In genomic region chr5:124350350-124350749, GRCm38 (mm10) we compare ENCODE assay signal across 9 mouse cellular contexts. TPM values are rescaled to one million over a fixed set of nuclear protein-coding genes. Genes with fewer than 3 reads are reported as not detected.
A peak's percentile ranks its signal among the peaks of the same experiment; 100 is the strongest.
DNase-seq lines count a peak whose midpoint lies in the region; ATAC-seq and TF ChIP-seq lines count a peak whose summit lies in the region.
"Had no signal": no experiment of that assay in that cellular context is flagged by ENCODE, and none has a peak within 500 bp of the region (broad histone marks: within the 10 kb centered on the region; RNA-seq: fewer than 3 reads in every experiment).

No protein-coding gene starts in this region.

- no peak for TF ChIP-seq POLR2A in brain, embryonic 14.5 days (IDR thresholded peaks at IDR 0.05; ENCODE audit: borderline replicate concordance, extremely low read depth, insufficient read depth, insufficient read length, poor library complexity, severe bottlenecking)

- peak overlapping the region; percentile 98; the same call in 1 of the 2 replicates for H3K27ac ChIP-seq in intestine, embryonic 14.5 days (ENCODE audit: low read depth)
- no peak overlapping the region for H3K27ac ChIP-seq in intestine, postnatal 0 days (ENCODE audit: low read depth, low read length)
- peak overlapping the region; percentile 100 for H3K27ac ChIP-seq in hindbrain, embryonic 12.5 days
- H3K27ac ChIP-seq in midbrain, embryonic 16.5 days (ENCODE audit: low read length): peak overlapping the region; percentile 94

- H3K27me3 ChIP-seq in intestine, embryonic 14.5 days (replicated peaks; ENCODE audit: control insufficient read depth, insufficient read depth, low read length): no peaks in the 10 kb centered on the region
- no peaks in the 10 kb centered on the region for H3K27me3 ChIP-seq in intestine, postnatal 0 days (replicated peaks; ENCODE audit: control insufficient read depth, insufficient read depth, low read length)
- no peaks in the 10 kb centered on the region for H3K27me3 ChIP-seq in hindbrain, embryonic 12.5 days
- H3K27me3 ChIP-seq in midbrain, embryonic 16.5 days (ENCODE audit: control insufficient read depth, insufficient read depth, low read depth, low read length): no peaks in the 10 kb centered on the region

- H3K36me3 ChIP-seq in intestine, embryonic 14.5 days (ENCODE audit: control insufficient read depth, insufficient read depth, low read length): peaks cover 36% of the 10 kb centered on the region
- peaks cover 25% of the 10 kb centered on the region; the same call in 1 of the 2 replicates for H3K36me3 ChIP-seq in intestine, postnatal 0 days (ENCODE audit: control insufficient read depth, insufficient read depth)
- peaks cover 32% of the 10 kb centered on the region for H3K36me3 ChIP-seq in hindbrain, embryonic 12.5 days
- H3K36me3 ChIP-seq in midbrain, embryonic 16.5 days (ENCODE audit: control insufficient read depth, insufficient read depth, low read length): peaks cover 8% of the 10 kb centered on the region; the same call in 1 of the 2 replicates

- no peak for DNase-seq in intestine, embryonic 14.5 days (ENCODE audit: low spot score)
- peak; percentile 43 for DNase-seq in brain, embryonic 14.5 days (ENCODE audit: low read depth)
- no peak for DNase-seq in ovary, postnatal 10 days (ENCODE audit: low spot score)
- no peak for DNase-seq in left cerebral cortex, postnatal 10 days (ENCODE audit: extremely low spot score in 1 of 2, low spot score in 2 of 2)
- DNase-seq in adrenal gland, postnatal 10 days: no peak

- 0 out of 2 replicates have a peak overlapping the region, but pooled peaks have one; percentile 3 for H3K9ac ChIP-seq in intestine, embryonic 14.5 days (ENCODE audit: low read length)
- H3K9ac ChIP-seq in intestine, postnatal 0 days (ENCODE audit: low read depth, low read length): no peak overlapping the region
- peak overlapping the region; percentile 100 for H3K9ac ChIP-seq in hindbrain, embryonic 12.5 days
- peak overlapping the region; percentile 90 for H3K9ac ChIP-seq in midbrain, embryonic 16.5 days (ENCODE audit: low read depth, low read length)

- no peak overlapping the region for H3K4me3 ChIP-seq in intestine, embryonic 14.5 days (ENCODE audit: low read depth, low read length)
- no peak overlapping the region for H3K4me3 ChIP-seq in intestine, postnatal 0 days (ENCODE audit: low read depth, low read length)
- H3K4me3 ChIP-seq in hindbrain, embryonic 12.5 days: peak overlapping the region; percentile 98
- H3K4me3 ChIP-seq in midbrain, embryonic 16.5 days (ENCODE audit: low read depth, low read length): peak overlapping the region; percentile 92

- TF ChIP-seq CTCF in intestine, postnatal 0 days (IDR thresholded peaks at IDR 0.05; ENCODE audit: low read depth): no peak
- no peak for TF ChIP-seq CTCF in brain, embryonic 14.5 days (IDR thresholded peaks at IDR 0.05; ENCODE audit: borderline replicate concordance, extremely low read depth, insufficient read depth, insufficient read length)

- 0 out of 2 replicates have a peak overlapping the region, but pooled peaks have one; percentile 98 for H3K4me2 ChIP-seq in intestine, embryonic 14.5 days (ENCODE audit: low read length)
- no peak overlapping the region for H3K4me2 ChIP-seq in intestine, postnatal 0 days (replicated peaks; ENCODE audit: low read depth)
- H3K4me2 ChIP-seq in hindbrain, embryonic 12.5 days (replicated peaks): peak overlapping the region; percentile 81
- H3K4me2 ChIP-seq in midbrain, embryonic 16.5 days (ENCODE audit: low read length): peak overlapping the region; percentile 86

- H3K4me1 ChIP-seq in intestine, embryonic 14.5 days (replicated peaks; ENCODE audit: control insufficient read depth, insufficient read depth, low read length): peaks cover 14% of the 10 kb centered on the region
- peaks cover 8% of the 10 kb centered on the region; the same call in 1 of the 2 replicates for H3K4me1 ChIP-seq in intestine, postnatal 0 days (replicated peaks; ENCODE audit: control insufficient read depth, insufficient read depth, low read length)
- peaks cover 33% of the 10 kb centered on the region for H3K4me1 ChIP-seq in hindbrain, embryonic 12.5 days
- peaks cover 30% of the 10 kb centered on the region for H3K4me1 ChIP-seq in midbrain, embryonic 16.5 days (ENCODE audit: control insufficient read depth, insufficient read depth, low read length)

- intact Hi-C loops in left cerebral cortex, postnatal 10 days (cut with DNase I): no loop called here

- ATAC-seq in intestine, embryonic 14.5 days (replicated peaks; ENCODE audit: low FRiP score, low TSS enrichment, low read depth): no peak
- no peak for ATAC-seq in intestine, postnatal 0 days
- no peak for ATAC-seq in hindbrain, embryonic 12.5 days (ENCODE audit: low FRiP score)
- no peak for ATAC-seq in midbrain, embryonic 16.5 days
- ATAC-seq: inflammation-experienced regulatory T-cells, adult 6 months had no signal

- H3K9me3 ChIP-seq in intestine, embryonic 14.5 days (ENCODE audit: control insufficient read depth, low read length): no peaks in the 10 kb centered on the region
- no peaks in the 10 kb centered on the region for H3K9me3 ChIP-seq in intestine, postnatal 0 days (ENCODE audit: control insufficient read depth)
- H3K9me3 ChIP-seq in hindbrain, embryonic 12.5 days (replicated peaks): no peaks in the 10 kb centered on the region
- H3K9me3 ChIP-seq in midbrain, embryonic 16.5 days (replicated peaks; ENCODE audit: control insufficient read depth, low read length, poor library complexity, severe bottlenecking): no peaks in the 10 kb centered on the region

- WGBS in intestine, embryonic 14.5 days: 86% methylated on average over 2 of the region's 2 CpGs
- WGBS in intestine, postnatal 0 days: 88% methylated on average over 2 of the region's 2 CpGs
- WGBS in hindbrain, embryonic 12.5 days: 82% methylated on average over 2 of the region's 2 CpGs
- 66% methylated on average over 2 of the region's 2 CpGs for WGBS in midbrain, embryonic 16.5 days

RNA-seq across cellular contexts. Expression of gene Cdk2ap1, which starts 12.5 kb away (rescaled TPM):
- 58.7 and 59.5 TPM in 2 replicates for polyA plus RNA-seq in intestine, embryonic 14.5 days (2014; fragmentation: Nextera tagmentation; extraction: Ambion mirVana)
- polyA plus RNA-seq in intestine, postnatal 0 days (2015; fragmentation: Nextera tagmentation; extraction: Ambion mirVana): 43.3 and 53.6 TPM in 2 replicates
- polyA plus RNA-seq in brain, embryonic 14.5 days (2012; rRNA removed): 303 and 477 TPM in 2 replicates
- polyA plus RNA-seq in hindbrain, embryonic 12.5 days (2016; fragmentation: Nextera tagmentation; extraction: Ambion mirVana): 142 and 163 TPM in 2 replicates
- 40.4 and 53.6 TPM in 2 replicates for polyA plus RNA-seq in midbrain, embryonic 16.5 days (2015; fragmentation: Nextera tagmentation; extraction: Ambion mirVana)
- 10 to 100 TPM; 86.3 to 97.3 TPM for total RNA-seq in left cerebral cortex, postnatal 10 days (2021)
- 100 to 1,000 TPM; 152 to 162 TPM for total RNA-seq in adrenal gland, postnatal 10 days (2021)

RNA-seq across cellular contexts. Expression of gene 2810006K23Rik, which starts 22.5 kb away (rescaled TPM):
- 11.6 and 14.1 TPM in 2 replicates for polyA plus RNA-seq in intestine, embryonic 14.5 days (2014; fragmentation: Nextera tagmentation; extraction: Ambion mirVana)
- polyA plus RNA-seq in intestine, postnatal 0 days (2015; fragmentation: Nextera tagmentation; extraction: Ambion mirVana): 5.0 TPM in 2 replicates
- 10.8 and 13.3 TPM in 2 replicates for polyA plus RNA-seq in brain, embryonic 14.5 days (2012; rRNA removed)
- polyA plus RNA-seq in hindbrain, embryonic 12.5 days (2016; fragmentation: Nextera tagmentation; extraction: Ambion mirVana): 16.6 and 20.0 TPM in 2 replicates
- polyA plus RNA-seq in midbrain, embryonic 16.5 days (2015; fragmentation: Nextera tagmentation; extraction: Ambion mirVana): 10.5 and 11.1 TPM in 2 replicates
- 10 to 100 TPM; 11.2 to 13.3 TPM for total RNA-seq in left cerebral cortex, postnatal 10 days (2021)
- 10 to 100 TPM; 11.9 to 15.0 TPM for total RNA-seq in adrenal gland, postnatal 10 days (2021)

RNA-seq across cellular contexts. Expression of gene Mphosph9, which starts 22.6 kb away (rescaled TPM):
- 13.6 and 13.9 TPM in 2 replicates for polyA plus RNA-seq in intestine, embryonic 14.5 days (2014; fragmentation: Nextera tagmentation; extraction: Ambion mirVana)
- polyA plus RNA-seq in intestine, postnatal 0 days (2015; fragmentation: Nextera tagmentation; extraction: Ambion mirVana): 2.5 and 2.6 TPM in 2 replicates
- 18.3 and 19.4 TPM in 2 replicates for polyA plus RNA-seq in brain, embryonic 14.5 days (2012; rRNA removed)
- polyA plus RNA-seq in hindbrain, embryonic 12.5 days (2016; fragmentation: Nextera tagmentation; extraction: Ambion mirVana): 17.5 and 18.6 TPM in 2 replicates
- 9.3 and 10.8 TPM in 2 replicates for polyA plus RNA-seq in midbrain, embryonic 16.5 days (2015; fragmentation: Nextera tagmentation; extraction: Ambion mirVana)
- total RNA-seq in left cerebral cortex, postnatal 10 days (2021): 10 to 100 TPM; 19.4 to 23.2 TPM
- total RNA-seq in adrenal gland, postnatal 10 days (2021): 10 to 100 TPM in 1 of 2 experiments, 1 to 10 TPM in 1; 6.1 to 10.1 TPM

Comparison
In these comparisons a context has a peak if more than half of its experiments do, and no peak if none do; other contexts are left out.
1. H3K4me3 ChIP-seq: peak in hindbrain, embryonic 12.5 days (single experiment) and midbrain, embryonic 16.5 days (single experiment); none in intestine, embryonic 14.5 days (single experiment) and intestine, postnatal 0 days (single experiment).